Mouse (Mus musculus) embryonic fibroblast, embryonic 13.5 days (primary cell): Measurements from ENCODE around the gene A630076J17Rik.

ENCODE experiments used
- CTCF ChIP-seq: IDR thresholded peaks from 2 replicates; pipeline ENCODE4 v1.5.1; 2011; ENCODE audit warnings: mild to moderate bottlenecking, control low read depth, low read length, moderate library complexity, borderline replicate concordance; ENCODE audit not compliant: insufficient read depth
- POLR2A ChIP-seq: IDR thresholded peaks from 2 replicates; pipeline ENCODE4 v1.6.1; 2011; ENCODE audit warnings: low read depth, mild to moderate bottlenecking, control low read depth, low read length, moderate library complexity

- peak; percentile 21; the same call in 1 of the 2 replicates for TF ChIP-seq CTCF
- no peak for TF ChIP-seq POLR2A
These were observed 42.1 kb upstream of the A630076J17Rik start for GRCm38 (mm10) chr3:107188226-107188899.
